Mouse (Mus musculus) kidney, adult 2 months (tissue): ENCODE results near the gene Sparcl1.

Experiments
- CTCF ChIP-seq: fragments of 200-500 bp; conservative IDR thresholded peaks from 2 replicates; pipeline ENCODE4 v1.5.1; 2011; ENCODE audit warnings: low read depth, mild to moderate bottlenecking, control low read depth, low read length, moderate library complexity, mixed read lengths; ENCODE audit not compliant: insufficient read depth, insufficient read length
- POLR2A ChIP-seq: fragments of 200-500 bp; IDR thresholded peaks from one replicate; pipeline ENCODE4 v1.6.1; 2011; ENCODE audit warnings: low read depth, low read length, control low read depth

DNA sequence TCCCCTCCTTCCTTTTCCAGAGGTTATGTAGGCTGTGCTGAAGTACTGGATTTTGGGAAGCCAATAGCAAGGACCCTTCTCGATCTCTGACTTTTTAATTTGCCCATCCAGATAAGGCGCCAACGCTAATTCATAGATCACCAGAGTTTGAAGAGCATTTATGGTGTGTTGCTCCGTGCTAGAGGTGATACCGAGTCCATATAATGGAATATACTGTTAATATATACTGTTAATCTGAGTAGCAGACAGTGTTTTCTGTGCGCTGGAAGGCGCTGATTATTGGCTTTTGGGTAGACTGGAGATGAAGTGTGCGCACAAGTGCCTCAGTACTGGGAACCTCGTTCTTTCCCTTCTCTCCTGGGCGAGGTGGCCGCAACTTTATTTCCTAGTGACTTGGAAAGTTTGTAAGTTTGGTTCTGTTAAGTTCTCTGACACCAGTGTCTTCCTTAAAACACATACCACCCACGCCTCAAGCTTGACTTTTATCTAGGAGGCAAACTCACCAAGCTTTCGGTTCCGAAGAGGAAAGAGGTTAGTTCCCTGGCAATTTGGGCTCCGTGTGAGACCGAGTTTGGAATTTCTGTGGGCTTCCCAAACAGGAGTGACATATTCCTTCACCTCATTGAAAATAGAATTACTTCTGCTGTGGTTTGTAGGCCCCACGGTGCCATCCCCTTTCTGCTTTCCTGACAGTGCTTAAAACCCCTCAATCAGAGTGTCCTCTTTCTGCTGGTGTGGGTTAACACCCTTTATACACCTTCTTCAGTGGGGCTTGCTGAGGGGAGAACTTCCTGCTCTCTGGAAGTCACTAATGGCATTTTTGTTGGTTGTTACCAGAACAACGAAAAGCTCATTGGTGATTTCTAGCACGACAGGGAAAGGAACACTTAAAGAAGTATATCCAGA lies 66.1 kb downstream of the Sparcl1 start:
- TF ChIP-seq CTCF, result no peak
- no peak for TF ChIP-seq POLR2A
